Mouse (Mus musculus) heart, embryonic 13.5 days (tissue): ENCODE data around the gene C1qtnf2. TPM values are rescaled to one million over a fixed set of nuclear protein-coding genes. Genes with fewer than 3 reads are reported as not detected.

Source experiments
- ATAC-seq: fragments of 200-750 bp; cut with Nextera tagmentation; 2 replicates; pipeline ENCODE4 v1.8.0; 2017; ENCODE audit warnings: moderate TSS enrichment; ENCODE audit not compliant: insufficient number of reproducible peaks, low FRiP score, low TSS enrichment; ENCODE audit errors: extremely low read depth
- H3K27ac ChIP-seq: fragments of 300-500 bp; sonication (generic); replicated peaks from 2 replicates; pipeline ENCODE4 v1.5.1; 2015; ENCODE audit warnings: moderate library complexity, mild to moderate bottlenecking, inconsistent platforms
- H3K27me3 ChIP-seq: fragments of 300-500 bp; sonication (generic); replicated peaks from 2 replicates; pipeline ENCODE4 v1.6.1; 2015; ENCODE audit warnings: mild to moderate bottlenecking, inconsistent platforms
- H3K36me3 ChIP-seq: fragments of 300-500 bp; sonication (generic); 2 replicates; pipeline ENCODE4 v1.6.1; 2015; ENCODE audit warnings: mild to moderate bottlenecking, inconsistent platforms
- H3K4me1 ChIP-seq: fragments of 300-500 bp; sonication (generic); 2 replicates; pipeline ENCODE4 v1.6.1; 2015; ENCODE audit warnings: inconsistent platforms
- H3K4me2 ChIP-seq: fragments of 300-500 bp; sonication (generic); 2 replicates; pipeline ENCODE4 v1.6.1; 2015; ENCODE audit warnings: inconsistent platforms, mild to moderate bottlenecking, moderate library complexity
- H3K4me3 ChIP-seq: fragments of 300-500 bp; sonication (generic); 2 replicates; pipeline ENCODE4 v1.5.1; 2015; ENCODE audit warnings: moderate library complexity, mild to moderate bottlenecking, inconsistent platforms
- H3K9ac ChIP-seq: fragments of 300-500 bp; sonication (generic); 2 replicates; pipeline ENCODE4 v1.6.1; 2015; ENCODE audit warnings: inconsistent platforms, mild to moderate bottlenecking, moderate library complexity
- H3K9me3 ChIP-seq: fragments of 300-500 bp; sonication (generic); 2 replicates; pipeline ENCODE4 v1.6.1; 2016; ENCODE audit warnings: inconsistent platforms
- WGBS: fragments of 180-500 bp; shearing (Covaris S2); methylation state at CpG from one replicate; pipeline ENCODE4 v1.1.7; 2015; ENCODE audit warnings: mixed read lengths; 5-methylcytosine and 5-hydroxymethylcytosine counted together
- polyA plus RNA-seq: library from polyadenylated mRNA; unstranded; fragments of >200 nt; fragmentation: Nextera tagmentation; extraction: Ambion mirVana; gene quantifications from 2 replicates; pipeline ENCODE4 v1.2.1, GENCODE M21; 2015

Gene C1qtnf2
- polyA plus RNA-seq, 1 experiment from 2014 or later = 3.3 TPM

DNA sequence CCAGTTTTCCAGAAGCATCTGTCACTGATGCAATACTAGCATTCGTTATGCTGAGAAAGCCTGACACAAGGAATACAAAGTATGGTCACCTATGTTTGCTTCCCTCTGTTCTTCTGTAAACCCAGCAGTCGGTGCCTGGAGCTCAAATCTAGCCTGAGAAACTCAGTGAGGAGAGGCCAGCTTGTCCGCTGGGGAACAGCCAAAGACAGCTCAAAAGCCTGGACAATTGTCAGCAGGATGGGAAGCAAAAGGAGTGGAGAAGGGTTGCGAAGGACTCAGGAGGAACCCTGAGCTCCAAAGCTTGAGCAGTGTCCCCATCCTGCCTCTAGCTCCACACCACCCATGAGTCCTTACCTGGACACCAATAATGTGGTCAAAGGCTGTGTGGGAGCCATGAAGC, 10.0 kb downstream of the C1qtnf2 start:
- Histone ChIP-seq H3K36me3 (no peaks in the 10 kb centered on the region), H3K27ac (peak overlapping the region; percentile 87), H3K4me1 (peaks cover 59% of the 10 kb centered on the region), H3K9me3 (no peaks in the 10 kb centered on the region), H3K9ac (no peak overlapping the region), H3K27me3 (0 out of 2 replicates have a peak, but pooled peaks cover 4% of the 10 kb centered on the region), H3K4me2 (no peak overlapping the region), H3K4me3 (no peak overlapping the region)
- 62% methylated on average over 4 of the region's 4 CpGs for WGBS
- no peak for ATAC-seq

GRCm38 (mm10) chr11:43484652-43485051, 10.6 kb downstream of the C1qtnf2 start:
- no peak for ATAC-seq
- Histone ChIP-seq H3K27ac (no peak overlapping the region), H3K4me1 (peaks cover 56% of the 10 kb centered on the region), H3K9ac (no peak overlapping the region), H3K36me3 (no peaks in the 10 kb centered on the region), H3K9me3 (no peaks in the 10 kb centered on the region), H3K27me3 (0 out of 2 replicates have a peak, but pooled peaks cover 4% of the 10 kb centered on the region), H3K4me2 (no peak overlapping the region), H3K4me3 (no peak overlapping the region)
- WGBS = 41% methylated on average over 11 of the region's 11 CpGs

DNA sequence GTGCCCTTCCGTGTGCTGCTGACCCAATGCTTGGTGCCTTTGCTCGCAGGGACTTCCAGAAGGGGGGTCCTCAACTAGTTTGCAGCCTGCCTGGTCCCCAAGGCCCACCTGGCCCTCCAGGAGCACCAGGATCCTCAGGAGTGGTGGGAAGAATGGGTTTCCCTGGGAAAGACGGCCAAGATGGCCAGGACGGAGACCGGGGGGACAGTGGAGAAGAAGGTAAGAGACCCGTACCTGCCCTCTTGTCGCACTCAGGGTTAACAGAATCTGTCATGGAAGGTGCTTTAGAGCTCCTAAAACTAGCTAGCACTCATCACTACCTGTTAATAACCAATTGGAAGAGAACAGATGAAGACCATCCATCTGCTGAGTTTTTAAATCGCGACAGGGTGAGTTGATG, 11.8 kb downstream of the C1qtnf2 start:
- Histone ChIP-seq H3K36me3 (no peaks in the 10 kb centered on the region), H3K9me3 (no peaks in the 10 kb centered on the region), H3K27ac (no peak overlapping the region), H3K4me3 (no peak overlapping the region), H3K27me3 (0 out of 2 replicates have a peak, but pooled peaks cover 4% of the 10 kb centered on the region), H3K4me2 (no peak overlapping the region), H3K9ac (no peak overlapping the region), H3K4me1 (peaks cover 47% of the 10 kb centered on the region)
- 85% methylated on average over 9 of the region's 9 CpGs for WGBS
- ATAC-seq = no peak

- ATAC-seq = no peak
- Histone ChIP-seq H3K9me3 (no peaks in the 10 kb centered on the region), H3K4me3 (no peak overlapping the region), H3K9ac (no peak overlapping the region), H3K4me2 (no peak overlapping the region), H3K4me1 (peaks cover 11% of the 10 kb centered on the region), H3K27ac (no peak overlapping the region), H3K27me3 (no peaks in the 10 kb centered on the region), H3K36me3 (no peaks in the 10 kb centered on the region)
- 32% methylated on average over 7 of the region's 7 CpGs for WGBS
These were observed 18.6 kb downstream of the C1qtnf2 start for GRCm38 (mm10) chr11:43492663-43493062.

GRCm38 (mm10) chr11:43493815-43494409, 19.8 kb downstream of the C1qtnf2 start:
- H3K9me3 ChIP-seq = peaks cover 4% of the 10 kb centered on the region; the same call in 1 of the 2 replicates
- H3K4me1 ChIP-seq = peaks cover 11% of the 10 kb centered on the region
- H3K36me3 ChIP-seq = no peaks in the 10 kb centered on the region
- H3K4me2 ChIP-seq = 0 out of 2 replicates have a peak overlapping the region, but pooled peaks have one; percentile 25
- peak; percentile 14; the same call in 1 of the 2 replicates for ATAC-seq
- peak overlapping the region; percentile 50; the same call in 1 of the 2 replicates for H3K9ac ChIP-seq
- H3K4me3 ChIP-seq = no peak overlapping the region
- H3K27ac ChIP-seq = no peak overlapping the region
- 19% methylated on average over 6 of the region's 6 CpGs for WGBS
- no peaks in the 10 kb centered on the region for H3K27me3 ChIP-seq

DNA sequence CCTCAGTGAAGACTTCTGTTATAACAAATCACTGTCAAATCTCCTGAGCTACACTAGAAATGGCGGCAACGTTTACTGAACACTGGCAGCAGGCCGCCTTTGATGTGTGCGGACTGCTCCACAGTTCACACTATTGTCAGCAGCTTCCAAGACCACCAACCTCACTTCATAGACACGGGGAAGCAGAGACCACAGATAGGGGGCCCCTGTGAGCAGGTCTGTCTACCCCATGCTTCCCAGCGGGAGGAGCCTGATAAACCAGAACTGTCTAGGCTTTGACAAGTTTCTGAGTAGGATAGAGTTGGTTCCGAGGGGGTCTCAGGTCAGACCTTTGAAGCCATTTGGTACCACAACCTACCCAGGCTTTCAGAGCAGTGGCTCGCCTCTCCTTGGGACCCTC, 21.0 kb downstream of the C1qtnf2 start:
- WGBS = 38% methylated on average over 8 of the region's 8 CpGs
- ATAC-seq = no peak; the same call in 1 of the 2 replicates

GRCm38 (mm10) chr11:43495532-43495931, 21.5 kb downstream of the C1qtnf2 start:
- WGBS = 22% methylated on average over 3 of the region's 3 CpGs
- Histone ChIP-seq H3K4me2 (no peak overlapping the region), H3K4me3 (no peak overlapping the region), H3K9me3 (peaks cover 4% of the 10 kb centered on the region; the same call in 1 of the 2 replicates), H3K27ac (no peak overlapping the region), H3K36me3 (no peaks in the 10 kb centered on the region), H3K27me3 (no peaks in the 10 kb centered on the region), H3K4me1 (peaks cover 11% of the 10 kb centered on the region), H3K9ac (no peak overlapping the region)
- no peak for ATAC-seq

More for the DNA sequence above, 21.0 kb downstream of the C1qtnf2 start:
- H3K4me3 ChIP-seq = no peak overlapping the region
- no peak overlapping the region for H3K4me2 ChIP-seq
- H3K36me3 ChIP-seq = no peaks in the 10 kb centered on the region
- H3K4me1 ChIP-seq = peaks cover 11% of the 10 kb centered on the region
- H3K9me3 ChIP-seq = peaks cover 4% of the 10 kb centered on the region; the same call in 1 of the 2 replicates
- H3K9ac ChIP-seq = no peak overlapping the region
- no peaks in the 10 kb centered on the region for H3K27me3 ChIP-seq
- no peak overlapping the region for H3K27ac ChIP-seq

DNA sequence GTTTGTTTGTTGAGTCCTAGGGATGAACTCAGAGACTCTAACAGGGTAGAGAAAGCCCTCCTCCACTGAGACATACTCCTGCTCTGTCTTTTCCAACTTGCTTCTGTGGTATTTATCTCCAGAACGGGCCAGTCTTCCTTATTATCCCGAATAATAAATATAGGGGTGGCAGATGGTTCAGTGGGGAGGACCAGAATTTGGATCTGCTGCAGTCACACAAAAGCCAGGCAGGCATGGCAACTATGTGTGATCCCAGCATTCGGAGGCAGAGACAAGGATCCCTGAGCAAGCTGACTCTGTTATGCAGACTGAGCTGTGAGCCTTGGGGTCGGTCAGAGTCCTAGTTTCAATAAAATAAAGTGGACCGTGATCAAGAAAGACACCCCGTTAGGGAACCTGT, 27.2 kb downstream of the C1qtnf2 start:
- H3K27ac ChIP-seq = no peak overlapping the region
- ATAC-seq = no peak
- H3K27me3 ChIP-seq = no peaks in the 10 kb centered on the region
- H3K4me3 ChIP-seq = no peak overlapping the region
- no peaks in the 10 kb centered on the region for H3K4me1 ChIP-seq
- no peak overlapping the region for H3K4me2 ChIP-seq
- H3K9ac ChIP-seq = no peak overlapping the region
- no peaks in the 10 kb centered on the region for H3K36me3 ChIP-seq
- H3K9me3 ChIP-seq = peaks cover 4% of the 10 kb centered on the region; the same call in 1 of the 2 replicates
- 70% methylated on average over 6 of the region's 6 CpGs for whole genome bisulfite sequencing

GRCm38 (mm10) chr11:43505188-43505587, 31.1 kb downstream of the C1qtnf2 start:
- Histone ChIP-seq H3K4me1 (no peaks in the 10 kb centered on the region), H3K9me3 (no peaks in the 10 kb centered on the region), H3K9ac (no peak overlapping the region), H3K27ac (no peak overlapping the region), H3K36me3 (no peaks in the 10 kb centered on the region), H3K4me2 (no peak overlapping the region), H3K27me3 (no peaks in the 10 kb centered on the region), H3K4me3 (no peak overlapping the region)
- WGBS = 74% methylated on average over 7 of the region's 7 CpGs
- ATAC-seq = no peak

DNA sequence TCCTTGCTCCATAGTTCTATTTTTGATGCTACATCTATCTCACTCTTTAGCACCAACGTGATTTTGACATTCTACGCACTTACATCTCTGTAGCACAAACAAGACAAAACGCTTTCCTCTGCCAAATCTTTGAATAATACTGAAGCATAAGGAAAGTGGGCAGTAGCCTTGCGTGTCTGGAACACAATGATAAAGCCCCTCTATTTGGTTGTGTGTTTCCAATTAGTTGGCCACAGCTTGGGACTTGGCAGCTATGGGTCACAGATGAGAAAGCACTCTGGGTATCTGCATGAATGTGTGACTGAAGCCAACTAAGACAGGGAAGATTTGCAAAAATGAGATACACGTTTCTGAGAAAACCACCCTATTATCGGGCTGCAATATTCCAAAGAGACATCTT, 33.9 kb downstream of the C1qtnf2 start:
- Histone ChIP-seq H3K9me3 (no peaks in the 10 kb centered on the region), H3K27me3 (no peaks in the 10 kb centered on the region; the same call in 1 of the 2 replicates), H3K4me2 (no peak overlapping the region), H3K4me3 (no peak overlapping the region), H3K9ac (no peak overlapping the region), H3K36me3 (no peaks in the 10 kb centered on the region), H3K27ac (no peak overlapping the region), H3K4me1 (no peaks in the 10 kb centered on the region)
- ATAC-seq = no peak
- WGBS = 70% methylated on average over 6 of the region's 6 CpGs

DNA sequence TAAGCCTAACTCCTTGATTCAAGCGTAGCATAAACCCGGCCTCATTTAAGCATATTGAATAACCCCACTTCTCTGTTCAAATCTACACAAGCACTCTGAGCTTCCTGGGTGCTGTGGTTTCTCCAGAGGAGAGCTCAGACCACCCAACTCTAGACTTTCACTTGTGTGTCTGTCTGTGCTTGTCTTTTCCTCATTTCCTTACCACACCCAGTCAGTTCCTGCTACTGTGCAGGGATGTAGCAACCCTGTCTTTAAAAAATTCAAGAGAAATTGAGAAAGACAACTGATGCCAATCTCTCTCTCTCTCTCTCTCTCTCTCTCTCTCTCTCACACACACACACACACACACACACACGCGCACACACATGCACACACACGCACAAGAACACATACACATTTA, 35.8 kb downstream of the C1qtnf2 start:
- no peaks in the 10 kb centered on the region for H3K9me3 ChIP-seq
- no peak overlapping the region for H3K9ac ChIP-seq
- H3K4me3 ChIP-seq = no peak overlapping the region
- H3K4me1 ChIP-seq = no peaks in the 10 kb centered on the region
- no peak overlapping the region for H3K27ac ChIP-seq
- no peaks in the 10 kb centered on the region for H3K36me3 ChIP-seq
- no peak overlapping the region for H3K4me2 ChIP-seq
- no peak for ATAC-seq
- 82% methylated on average over 5 of the region's 5 CpGs for WGBS
- H3K27me3 ChIP-seq = no peaks in the 10 kb centered on the region; the same call in 1 of the 2 replicates

DNA sequence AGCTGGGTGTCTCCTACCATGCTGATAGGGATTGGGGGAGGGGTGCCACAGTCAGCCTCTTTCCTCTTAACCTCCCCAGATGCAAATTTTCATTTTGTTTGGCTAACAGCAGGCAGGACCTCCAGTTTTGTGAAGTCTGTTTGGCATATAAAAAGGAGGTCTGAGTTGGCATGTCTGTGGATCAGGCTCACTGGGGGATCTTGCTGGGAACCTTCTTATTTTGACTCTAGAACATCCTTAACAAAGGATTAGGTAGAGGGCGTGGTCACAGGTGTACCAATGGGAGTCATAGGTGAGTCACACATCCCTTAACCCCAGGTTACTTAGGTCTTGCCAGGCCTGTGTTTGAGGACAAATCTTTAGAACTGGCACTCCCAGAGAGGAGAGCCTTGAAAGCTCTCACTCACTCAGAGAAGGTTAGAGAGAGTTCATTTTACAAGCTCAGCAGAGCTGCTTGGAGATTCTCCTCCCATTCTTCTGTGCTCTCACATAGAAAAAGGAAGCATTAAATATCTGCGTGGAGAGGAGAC, 38.6 kb downstream of the C1qtnf2 start:
- ATAC-seq = no peak
- H3K4me2 ChIP-seq = no peak overlapping the region
- H3K9me3 ChIP-seq = no peaks in the 10 kb centered on the region
- H3K27me3 ChIP-seq = no peaks in the 10 kb centered on the region; the same call in 1 of the 2 replicates
- H3K4me1 ChIP-seq = no peaks in the 10 kb centered on the region
- no peak overlapping the region for H3K9ac ChIP-seq
- H3K4me3 ChIP-seq = no peak overlapping the region
- no peak overlapping the region for H3K27ac ChIP-seq
- H3K36me3 ChIP-seq = no peaks in the 10 kb centered on the region
- WGBS = 56% methylated on average over 2 of the region's 2 CpGs
